Mouse (Mus musculus): ENCODE measurements around the gene Gm6169. TPM values are rescaled to one million over a fixed set of nuclear protein-coding genes. Genes with fewer than 3 reads are reported as not detected.
"Not testable (repeated sequence)": the region's sequence is repeated elsewhere in the genome, so short reads cannot be mapped to it uniquely, and the experiment has no call there.

The Gm6169 gene
- total RNA-seq (2017) = 1.4 and 2.0 TPM in 2 replicates

- peak; percentile 83 for ATAC-seq (replicated peaks; ENCODE audit: low read depth, poor library complexity, severe bottlenecking)
Measured at GRCm38 (mm10) chr13:97099187-97099852, at the start of gene Gm6169. Gm6169 (minus strand) TSS chr13:97099237.

GRCm38 (mm10) chr13:97145834-97146233 lies 46.8 kb upstream of the Gm6169 start:
- peak; percentile 87 for ATAC-seq (replicated peaks; ENCODE audit: low read depth, poor library complexity, severe bottlenecking)

GRCm38 (mm10) chr13:97142321-97142720 lies 43.3 kb upstream of the Gm6169 start:
- no peak for ATAC-seq (replicated peaks; ENCODE audit: low read depth, poor library complexity, severe bottlenecking)

GRCm38 (mm10) chr13:97138404-97138931 lies 39.4 kb upstream of the Gm6169 start:
- ATAC-seq (replicated peaks; ENCODE audit: low read depth, poor library complexity, severe bottlenecking) = not testable (repeated sequence)

- peak; percentile 99 for ATAC-seq (replicated peaks; ENCODE audit: low read depth, poor library complexity, severe bottlenecking)
Measured at GRCm38 (mm10) chr13:97137466-97138400, 38.7 kb upstream of the Gm6169 start, which contains the start of the genes Gfm2 and Nsa2. Gfm2 (plus strand) TSS chr13:97137937. Nsa2 (minus strand) TSS chr13:97137937.

- not testable (repeated sequence) for ATAC-seq (replicated peaks; ENCODE audit: low read depth, poor library complexity, severe bottlenecking)
Measured at GRCm38 (mm10) chr13:97130413-97130812, 31.4 kb upstream of the Gm6169 start.

GRCm38 (mm10) chr13:97129654-97130053 lies 30.6 kb upstream of the Gm6169 start:
- not testable (repeated sequence) for ATAC-seq (replicated peaks; ENCODE audit: low read depth, poor library complexity, severe bottlenecking)

GRCm38 (mm10) chr13:97121341-97121740 lies 22.3 kb upstream of the Gm6169 start:
- ATAC-seq (replicated peaks; ENCODE audit: low read depth, poor library complexity, severe bottlenecking) = no peak

- no peak for ATAC-seq (replicated peaks; ENCODE audit: low read depth, poor library complexity, severe bottlenecking)
Measured at GRCm38 (mm10) chr13:97109046-97109445, 10.0 kb upstream of the Gm6169 start.

GRCm38 (mm10) chr13:97107721-97108120 lies 8.7 kb upstream of the Gm6169 start:
- not testable (repeated sequence) for ATAC-seq (replicated peaks; ENCODE audit: low read depth, poor library complexity, severe bottlenecking)

GRCm38 (mm10) chr13:97104996-97105395 lies 6.0 kb upstream of the Gm6169 start:
- no peak for ATAC-seq (replicated peaks; ENCODE audit: low read depth, poor library complexity, severe bottlenecking)

- no peak for ATAC-seq (replicated peaks; ENCODE audit: low read depth, poor library complexity, severe bottlenecking)
Measured at GRCm38 (mm10) chr13:97095726-97096125, 3.3 kb downstream of the Gm6169 start.

- no peak for ATAC-seq (replicated peaks; ENCODE audit: low read depth, poor library complexity, severe bottlenecking)
Measured at GRCm38 (mm10) chr13:97088183-97088582, 10.9 kb downstream of the Gm6169 start.

GRCm38 (mm10) chr13:97087421-97087820 lies 11.6 kb downstream of the Gm6169 start:
- no peak for ATAC-seq (replicated peaks; ENCODE audit: low read depth, poor library complexity, severe bottlenecking)

- no peak for ATAC-seq (replicated peaks; ENCODE audit: low read depth, poor library complexity, severe bottlenecking)
Measured at GRCm38 (mm10) chr13:97086316-97086715, 12.7 kb downstream of the Gm6169 start.

GRCm38 (mm10) chr13:97082432-97082831 lies 16.6 kb downstream of the Gm6169 start:
- no peak for ATAC-seq (replicated peaks; ENCODE audit: low read depth, poor library complexity, severe bottlenecking)

GRCm38 (mm10) chr13:97080615-97081014 lies 18.4 kb downstream of the Gm6169 start:
- ATAC-seq (replicated peaks; ENCODE audit: low read depth, poor library complexity, severe bottlenecking) = no peak

GRCm38 (mm10) chr13:97080201-97080600 lies 18.8 kb downstream of the Gm6169 start:
- ATAC-seq (replicated peaks; ENCODE audit: low read depth, poor library complexity, severe bottlenecking) = no peak

- no peak for ATAC-seq (replicated peaks; ENCODE audit: low read depth, poor library complexity, severe bottlenecking)
Measured at GRCm38 (mm10) chr13:97077556-97077955, 21.5 kb downstream of the Gm6169 start.

GRCm38 (mm10) chr13:97073497-97073896 lies 25.5 kb downstream of the Gm6169 start:
- no peak for ATAC-seq (replicated peaks; ENCODE audit: low read depth, poor library complexity, severe bottlenecking)
